Mouse (Mus musculus): ENCODE data around the gene Cpt1a. TPM values are rescaled to one million over a fixed set of nuclear protein-coding genes. Genes with fewer than 3 reads are reported as not detected.
A peak's percentile ranks its signal among the peaks of the same experiment; 100 is the strongest.

The Cpt1a gene
- polyA plus RNA-seq, 1 experiment from 2014 or later = 9.5 TPM

- no peak for ATAC-seq (replicated peaks; ENCODE audit: insufficient number of reproducible peaks, low FRiP score, low TSS enrichment, low read depth)
Measured at GRCm38 (mm10) chr19:3378614-3379013, 56.5 kb downstream of the Cpt1a start.

GRCm38 (mm10) chr19:3388061-3388460, 65.9 kb downstream of the Cpt1a start:
- no peaks in the 10 kb centered on the region for H3K4me1 ChIP-seq (ENCODE audit: control insufficient read depth, insufficient read depth, low read length)
- H3K9ac ChIP-seq (replicated peaks; ENCODE audit: low read length) = no peak overlapping the region
- no peak overlapping the region for H3K27ac ChIP-seq (replicated peaks; ENCODE audit: low read depth, low read length)
- H3K4me2 ChIP-seq (ENCODE audit: low read depth, low read length) = no peak overlapping the region
- DNase-seq (ENCODE audit: low spot score) (no peak), ATAC-seq (replicated peaks; ENCODE audit: insufficient number of reproducible peaks, low FRiP score, low TSS enrichment, low read depth) (no peak)
- H3K27me3 ChIP-seq (ENCODE audit: control insufficient read depth, insufficient read depth, low read length) = no peaks in the 10 kb centered on the region
- no peaks in the 10 kb centered on the region for H3K9me3 ChIP-seq (replicated peaks; ENCODE audit: control insufficient read depth, low read length)
- WGBS = 74% methylated on average over 6 of the region's 6 CpGs
- no peak overlapping the region for H3K4me3 ChIP-seq (ENCODE audit: low read depth, low read length)
- H3K36me3 ChIP-seq (replicated peaks; ENCODE audit: control insufficient read depth, insufficient read depth, low read depth, low read length) = no peaks in the 10 kb centered on the region

More at GRCm38 (mm10) chr19:3378614-3379013, 56.5 kb downstream of the Cpt1a start:
- no peaks in the 10 kb centered on the region for H3K36me3 ChIP-seq (replicated peaks; ENCODE audit: control insufficient read depth, insufficient read depth, low read depth, low read length)
- H3K4me2 ChIP-seq (ENCODE audit: low read depth, low read length) = no peak overlapping the region
- H3K27ac ChIP-seq (replicated peaks; ENCODE audit: low read depth, low read length) = no peak overlapping the region
- no peaks in the 10 kb centered on the region for H3K9me3 ChIP-seq (replicated peaks; ENCODE audit: control insufficient read depth, low read length)
- no peak overlapping the region for H3K9ac ChIP-seq (replicated peaks; ENCODE audit: low read length)
- H3K4me3 ChIP-seq (ENCODE audit: low read depth, low read length) = no peak overlapping the region
- DNase-seq (ENCODE audit: low spot score) = no peak
- H3K27me3 ChIP-seq (ENCODE audit: control insufficient read depth, insufficient read depth, low read length) = no peaks in the 10 kb centered on the region
- WGBS = 80% methylated on average over 3 of the region's 3 CpGs
- H3K4me1 ChIP-seq (ENCODE audit: control insufficient read depth, insufficient read depth, low read length) = no peaks in the 10 kb centered on the region

GRCm38 (mm10) chr19:3388629-3389057, 66.5 kb downstream of the Cpt1a start, which contains the start of gene Tesmin:
Gene Tesmin (plus strand): TSS chr19:3388857.
- Histone ChIP-seq H3K4me3 (ENCODE audit: low read depth, low read length) (peak within 1 kb of the TSS; percentile 35), H3K27me3 (ENCODE audit: control insufficient read depth, insufficient read depth, low read length) (no peaks in the 10 kb centered on the region), H3K4me2 (ENCODE audit: low read depth, low read length) (peak within 1 kb of the TSS; percentile 88), H3K36me3 (replicated peaks; ENCODE audit: control insufficient read depth, insufficient read depth, low read depth, low read length) (no peaks in the 10 kb centered on the region), H3K9ac (replicated peaks; ENCODE audit: low read length) (peak within 1 kb of the TSS; percentile 59), H3K9me3 (replicated peaks; ENCODE audit: control insufficient read depth, low read length) (no peaks in the 10 kb centered on the region), H3K4me1 (ENCODE audit: control insufficient read depth, insufficient read depth, low read length) (no peaks in the 10 kb centered on the region), H3K27ac (replicated peaks; ENCODE audit: low read depth, low read length) (no peak within 1 kb of the TSS)
- DNase-seq (ENCODE audit: low spot score) = peak; percentile 77
- 1% methylated on average over 33 of the region's 33 CpGs for WGBS
- ATAC-seq (replicated peaks; ENCODE audit: insufficient number of reproducible peaks, low FRiP score, low TSS enrichment, low read depth) = peak; percentile 81

GRCm38 (mm10) chr19:3389089-3389488, 67.0 kb downstream of the Cpt1a start:
- H3K27me3 ChIP-seq (ENCODE audit: control insufficient read depth, insufficient read depth, low read length) = no peaks in the 10 kb centered on the region
- no peaks in the 10 kb centered on the region for H3K9me3 ChIP-seq (replicated peaks; ENCODE audit: control insufficient read depth, low read length)
- peak overlapping the region; percentile 35 for H3K4me3 ChIP-seq (ENCODE audit: low read depth, low read length)
- under 1% methylated on average over 42 of the region's 43 CpGs for WGBS
- peak overlapping the region; percentile 59 for H3K9ac ChIP-seq (replicated peaks; ENCODE audit: low read length)
- H3K27ac ChIP-seq (replicated peaks; ENCODE audit: low read depth, low read length) = no peak overlapping the region
- no peaks in the 10 kb centered on the region for H3K4me1 ChIP-seq (ENCODE audit: control insufficient read depth, insufficient read depth, low read length)
- H3K4me2 ChIP-seq (ENCODE audit: low read depth, low read length) = peak overlapping the region; percentile 88
- no peaks in the 10 kb centered on the region for H3K36me3 ChIP-seq (replicated peaks; ENCODE audit: control insufficient read depth, insufficient read depth, low read depth, low read length)
- peak; percentile 90 for ATAC-seq (replicated peaks; ENCODE audit: insufficient number of reproducible peaks, low FRiP score, low TSS enrichment, low read depth)
- peak; percentile 83 for DNase-seq (ENCODE audit: low spot score)

GRCm38 (mm10) chr19:3392384-3392783, 70.2 kb downstream of the Cpt1a start:
- Histone ChIP-seq H3K36me3 (replicated peaks; ENCODE audit: control insufficient read depth, insufficient read depth, low read depth, low read length) (no peaks in the 10 kb centered on the region; the same call in 1 of the 2 replicates), H3K27ac (replicated peaks; ENCODE audit: low read depth, low read length) (no peak overlapping the region), H3K9ac (replicated peaks; ENCODE audit: low read length) (no peak overlapping the region), H3K27me3 (ENCODE audit: control insufficient read depth, insufficient read depth, low read length) (no peaks in the 10 kb centered on the region), H3K4me1 (ENCODE audit: control insufficient read depth, insufficient read depth, low read length) (no peaks in the 10 kb centered on the region), H3K4me3 (ENCODE audit: low read depth, low read length) (no peak overlapping the region), H3K4me2 (ENCODE audit: low read depth, low read length) (no peak overlapping the region), H3K9me3 (replicated peaks; ENCODE audit: control insufficient read depth, low read length) (no peaks in the 10 kb centered on the region)
- DNase-seq (ENCODE audit: low spot score) (no peak), ATAC-seq (replicated peaks; ENCODE audit: insufficient number of reproducible peaks, low FRiP score, low TSS enrichment, low read depth) (no peak)
- WGBS = 89% methylated on average over 1 of the region's 1 CpGs

- 74% methylated on average over 3 of the region's 3 CpGs for WGBS
- no peaks in the 10 kb centered on the region; the same call in 1 of the 2 replicates for H3K36me3 ChIP-seq (replicated peaks; ENCODE audit: control insufficient read depth, insufficient read depth, low read depth, low read length)
- H3K4me1 ChIP-seq (ENCODE audit: control insufficient read depth, insufficient read depth, low read length) = no peaks in the 10 kb centered on the region
Measured at GRCm38 (mm10) chr19:3394216-3394615, 72.1 kb downstream of the Cpt1a start.

GRCm38 (mm10) chr19:3400057-3400456, 77.9 kb downstream of the Cpt1a start:
- DNase-seq (ENCODE audit: low spot score) = no peak

More at GRCm38 (mm10) chr19:3394216-3394615, 72.1 kb downstream of the Cpt1a start:
- ATAC-seq (replicated peaks; ENCODE audit: insufficient number of reproducible peaks, low FRiP score, low TSS enrichment, low read depth) (no peak), DNase-seq (ENCODE audit: low spot score) (no peak)
- Histone ChIP-seq H3K27ac (replicated peaks; ENCODE audit: low read depth, low read length) (no peak overlapping the region), H3K9ac (replicated peaks; ENCODE audit: low read length) (no peak overlapping the region), H3K9me3 (replicated peaks; ENCODE audit: control insufficient read depth, low read length) (no peaks in the 10 kb centered on the region), H3K4me2 (ENCODE audit: low read depth, low read length) (no peak overlapping the region), H3K4me3 (ENCODE audit: low read depth, low read length) (no peak overlapping the region), H3K27me3 (ENCODE audit: control insufficient read depth, insufficient read depth, low read length) (no peaks in the 10 kb centered on the region)

GRCm38 (mm10) chr19:3401504-3401903, 79.4 kb downstream of the Cpt1a start:
- no peaks in the 10 kb centered on the region for H3K27me3 ChIP-seq (ENCODE audit: control insufficient read depth, insufficient read depth, low read length)
- H3K4me2 ChIP-seq (ENCODE audit: low read depth, low read length) = no peak overlapping the region
- no peak overlapping the region for H3K4me3 ChIP-seq (ENCODE audit: low read depth, low read length)
- no peak overlapping the region for H3K9ac ChIP-seq (replicated peaks; ENCODE audit: low read length)
- H3K4me1 ChIP-seq (ENCODE audit: control insufficient read depth, insufficient read depth, low read length) = no peaks in the 10 kb centered on the region
- no peaks in the 10 kb centered on the region for H3K9me3 ChIP-seq (replicated peaks; ENCODE audit: control insufficient read depth, low read length)
- H3K27ac ChIP-seq (replicated peaks; ENCODE audit: low read depth, low read length) = no peak overlapping the region
- no peak for DNase-seq (ENCODE audit: low spot score)
- no peak for ATAC-seq (replicated peaks; ENCODE audit: insufficient number of reproducible peaks, low FRiP score, low TSS enrichment, low read depth)
- H3K36me3 ChIP-seq (replicated peaks; ENCODE audit: control insufficient read depth, insufficient read depth, low read depth, low read length) = no peaks in the 10 kb centered on the region; the same call in 1 of the 2 replicates
- WGBS = 86% methylated on average over 7 of the region's 7 CpGs

More at GRCm38 (mm10) chr19:3400057-3400456, 77.9 kb downstream of the Cpt1a start:
- Histone ChIP-seq H3K4me2 (ENCODE audit: low read depth, low read length) (no peak overlapping the region), H3K36me3 (replicated peaks; ENCODE audit: control insufficient read depth, insufficient read depth, low read depth, low read length) (no peaks in the 10 kb centered on the region; the same call in 1 of the 2 replicates), H3K9ac (replicated peaks; ENCODE audit: low read length) (no peak overlapping the region), H3K4me3 (ENCODE audit: low read depth, low read length) (no peak overlapping the region), H3K9me3 (replicated peaks; ENCODE audit: control insufficient read depth, low read length) (no peaks in the 10 kb centered on the region), H3K27ac (replicated peaks; ENCODE audit: low read depth, low read length) (no peak overlapping the region), H3K27me3 (ENCODE audit: control insufficient read depth, insufficient read depth, low read length) (no peaks in the 10 kb centered on the region), H3K4me1 (ENCODE audit: control insufficient read depth, insufficient read depth, low read length) (no peaks in the 10 kb centered on the region)
- ATAC-seq (replicated peaks; ENCODE audit: insufficient number of reproducible peaks, low FRiP score, low TSS enrichment, low read depth) = no peak
- 88% methylated on average over 4 of the region's 4 CpGs for WGBS

Measured in embryonic facial prominence, embryonic 11.5 days (tissue).